Mouse (Mus musculus) heart, adult 2 months (tissue): ENCODE data around the gene Gm20388. TPM values are rescaled to one million over a fixed set of nuclear protein-coding genes. Genes with fewer than 3 reads are reported as not detected.

Source experiments
- DNase-seq, 2 experiments: peaks; one replicate each; pipeline ENCODE4 v3.0.0; 2021
- H3K27ac ChIP-seq: fragments of 200-600 bp; 2 replicates; pipeline ENCODE4 v1.8.1; 2022
- H3K27me3 ChIP-seq: fragments of 200-500 bp; 2 replicates; pipeline ENCODE4 v1.6.1; 2012; ENCODE audit warnings: mild to moderate bottlenecking, low read length, inconsistent platforms, mixed read lengths; ENCODE audit not compliant: control insufficient read depth, insufficient read depth
- H3K36me3 ChIP-seq: fragments of 200-500 bp; 2 replicates; pipeline ENCODE4 v1.6.1; 2012; ENCODE audit warnings: low read length, inconsistent platforms; ENCODE audit not compliant: control insufficient read depth, insufficient read depth
- H3K4me1 ChIP-seq: fragments of 200-500 bp; 2 replicates; pipeline ENCODE4 v1.6.1; 2011; ENCODE audit warnings: low read length; ENCODE audit not compliant: control insufficient read depth, insufficient read depth
- H3K4me3 ChIP-seq: fragments of 200-600 bp; 2 replicates; pipeline ENCODE4 v1.8.1; 2022
- H3K79me2 ChIP-seq: fragments of 200-500 bp; replicated peaks from 2 replicates; pipeline ENCODE4 v1.6.1; 2012; ENCODE audit warnings: mild to moderate bottlenecking, inconsistent platforms, low read length, moderate library complexity, mixed read lengths; ENCODE audit not compliant: control insufficient read depth, insufficient read depth
- H3K9ac ChIP-seq: fragments of 200-500 bp; 2 replicates; pipeline ENCODE4 v1.6.1; 2012; ENCODE audit warnings: low read depth, mild to moderate bottlenecking, control low read depth, inconsistent platforms, low read length, mixed read lengths
- CTCF ChIP-seq: fragments of 200-600 bp; IDR thresholded peaks from 2 replicates; pipeline ENCODE4 v1.8.1; 2022; ENCODE audit warnings: antibody characterized with exemption, mild to moderate bottlenecking, moderate library complexity
- EP300 ChIP-seq: fragments of 200-500 bp; IDR thresholded peaks from 2 replicates; pipeline ENCODE4 v1.6.1; 2011; ENCODE audit warnings: low read depth, low read length, control low read depth; ENCODE audit not compliant: insufficient read depth
- POLR2A ChIP-seq: fragments of 200-500 bp; IDR thresholded peaks from 2 replicates; pipeline ENCODE4 v1.6.1; 2011; ENCODE audit warnings: mild to moderate bottlenecking, low read depth, low read length, control low read depth; ENCODE audit not compliant: insufficient read depth
- WGBS: fragments of 180-500 bp; shearing (Covaris S2); methylation state at CpG from one replicate; pipeline ENCODE4 v1.1.7; 2018; 5-methylcytosine and 5-hydroxymethylcytosine counted together
- intact Hi-C: fragments of 180-260 bp; cut with DNase I; formaldehyde crosslinking; loops from one replicate; pipeline ENCODE4 v1.15.1; 2025
- polyA plus RNA-seq: library from polyadenylated mRNA; depleted of rRNA; stranded (reverse); fragments of >200 nt; gene quantifications from 2 replicates; pipeline ENCODE4 v1.2.3, GENCODE M21; 2012
- total RNA-seq, 2 experiments: library from RNA; stranded (reverse); gene quantifications; 2 replicates each; pipeline ENCODE4 v1.2.3; 2021

The Gm20388 gene
- total and polyA plus RNA-seq, 3 experiments = 1.8 to 32.3 TPM; not detected in 1

DNA sequence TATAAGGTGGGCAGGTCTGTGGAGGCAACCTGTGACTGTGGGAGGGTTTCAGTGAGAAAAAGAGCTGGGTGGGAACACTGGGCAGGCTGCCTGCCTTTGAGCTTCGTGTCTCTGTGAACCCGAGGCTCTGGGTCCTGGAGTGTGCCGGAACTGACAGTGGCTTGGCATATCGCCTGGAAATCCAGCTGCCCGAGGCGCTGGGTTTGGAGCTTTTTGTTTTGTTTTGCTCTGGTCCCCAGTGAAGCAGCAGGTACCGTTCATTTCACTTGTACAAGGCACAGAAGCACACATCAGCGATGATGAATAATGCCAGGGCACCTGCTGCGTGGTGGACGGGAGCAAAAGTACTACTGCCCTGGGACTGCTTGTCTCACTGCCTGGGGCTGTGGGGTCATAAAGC, 4346.7 kb downstream of the Gm20388 start:
- no peak overlapping the region for H3K9ac ChIP-seq
- peak overlapping the region; percentile 67 for H3K27ac ChIP-seq
- intact Hi-C loops = loop anchor here (2.0 kb wide), 1 partner anchor 25 kb away; no protein-coding TSS in a partner anchor
- no peaks in the 10 kb centered on the region for H3K27me3 ChIP-seq
- peak; percentile 79 to 84 for DNase-seq
- H3K4me3 ChIP-seq = no peak overlapping the region
- WGBS = 9% methylated on average over 10 of the region's 10 CpGs
- H3K79me2 ChIP-seq = peaks cover 4% of the 10 kb centered on the region; the same call in 1 of the 2 replicates
- H3K36me3 ChIP-seq = peaks cover 3% of the 10 kb centered on the region; the same call in 1 of the 2 replicates
- TF ChIP-seq EP300 = peak; percentile 3; the same call in 1 of the 2 replicates
- TF ChIP-seq CTCF = no peak
- H3K4me1 ChIP-seq = peaks cover 22% of the 10 kb centered on the region

GRCm38 (mm10) chr8:124259146-124259545, 4348.5 kb downstream of the Gm20388 start:
- Histone ChIP-seq H3K79me2 (peaks cover 2% of the 10 kb centered on the region; the same call in 1 of the 2 replicates), H3K27me3 (no peaks in the 10 kb centered on the region), H3K36me3 (peaks cover 3% of the 10 kb centered on the region; the same call in 1 of the 2 replicates), H3K4me3 (no peak overlapping the region), H3K27ac (no peak overlapping the region), H3K9ac (no peak overlapping the region), H3K4me1 (peaks cover 24% of the 10 kb centered on the region)
- 88% methylated on average over 4 of the region's 4 CpGs for WGBS
- no peak for DNase-seq
- intact Hi-C loops = no loop called here
- TF ChIP-seq POLR2A = no peak
- TF ChIP-seq EP300 = no peak
- no peak for TF ChIP-seq CTCF

GRCm38 (mm10) chr8:124259925-124260324, 4349.3 kb downstream of the Gm20388 start:
- Histone ChIP-seq H3K9ac (no peak overlapping the region), H3K4me1 (peaks cover 32% of the 10 kb centered on the region), H3K36me3 (peaks cover 3% of the 10 kb centered on the region; the same call in 1 of the 2 replicates), H3K27me3 (no peaks in the 10 kb centered on the region), H3K27ac (no peak overlapping the region), H3K4me3 (no peak overlapping the region), H3K79me2 (peaks cover 2% of the 10 kb centered on the region)
- no peak for TF ChIP-seq EP300
- no peak for TF ChIP-seq POLR2A
- TF ChIP-seq CTCF = no peak
- DNase-seq = no peak
- intact Hi-C loops = no loop called here
- WGBS = 80% methylated on average over 7 of the region's 7 CpGs

DNA sequence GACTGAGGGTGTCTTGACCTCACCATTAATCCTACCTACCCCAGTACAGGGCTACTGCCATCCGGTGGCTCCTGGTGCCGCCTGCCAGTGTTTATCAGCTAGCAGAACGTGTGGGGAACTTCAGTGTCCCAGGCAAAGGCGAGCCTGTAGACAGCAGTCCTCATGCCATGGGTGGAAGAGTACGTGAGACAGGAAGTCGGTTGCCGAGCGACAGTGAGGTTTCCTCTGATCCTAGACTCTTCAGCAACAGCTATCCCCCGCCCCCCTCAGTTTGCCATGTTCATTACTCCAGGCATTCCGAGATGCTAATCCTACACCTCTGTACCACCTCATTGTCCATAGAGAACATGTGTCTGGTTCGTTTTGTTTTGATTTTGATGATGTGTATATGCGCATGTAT, 4349.7 kb downstream of the Gm20388 start:
- peaks cover 3% of the 10 kb centered on the region; the same call in 1 of the 2 replicates for H3K36me3 ChIP-seq
- peaks cover 35% of the 10 kb centered on the region for H3K4me1 ChIP-seq
- H3K9ac ChIP-seq = no peak overlapping the region
- no peak overlapping the region for H3K4me3 ChIP-seq
- intact Hi-C loops = no loop called here
- no peak overlapping the region for H3K27ac ChIP-seq
- TF ChIP-seq CTCF (no peak), EP300 (no peak), POLR2A (no peak)
- H3K79me2 ChIP-seq = peaks cover 2% of the 10 kb centered on the region
- WGBS = 39% methylated on average over 12 of the region's 12 CpGs
- DNase-seq = no peak
- H3K27me3 ChIP-seq = no peaks in the 10 kb centered on the region

- WGBS = 50% methylated on average over 9 of the region's 9 CpGs
- no peak for DNase-seq
- Histone ChIP-seq H3K79me2 (no peaks in the 10 kb centered on the region; the same call in 1 of the 2 replicates), H3K4me3 (no peak overlapping the region), H3K36me3 (no peaks in the 10 kb centered on the region), H3K27me3 (no peaks in the 10 kb centered on the region), H3K9ac (no peak overlapping the region), H3K4me1 (peaks cover 28% of the 10 kb centered on the region), H3K27ac (no peak overlapping the region)
- TF ChIP-seq POLR2A (no peak), CTCF (no peak), EP300 (no peak)
- intact Hi-C loops = no loop called here
These were observed 4352.4 kb downstream of the Gm20388 start for GRCm38 (mm10) chr8:124263058-124263457.

GRCm38 (mm10) chr8:124264032-124264431, 4353.4 kb downstream of the Gm20388 start:
- peaks cover 26% of the 10 kb centered on the region for H3K4me1 ChIP-seq

More at GRCm38 (mm10) chr8:124264032-124264431, 4353.4 kb downstream of the Gm20388 start:
- WGBS = 59% methylated on average over 8 of the region's 8 CpGs
- H3K27me3 ChIP-seq = no peaks in the 10 kb centered on the region
- H3K4me3 ChIP-seq = no peak overlapping the region
- intact Hi-C loops = no loop called here
- DNase-seq = no peak
- no peaks in the 10 kb centered on the region for H3K36me3 ChIP-seq
- H3K79me2 ChIP-seq = no peaks in the 10 kb centered on the region; the same call in 1 of the 2 replicates
- H3K9ac ChIP-seq = no peak overlapping the region
- no peak overlapping the region for H3K27ac ChIP-seq
- TF ChIP-seq CTCF (no peak), EP300 (no peak), POLR2A (no peak)
